Mouse (Mus musculus): ENCODE measurements at regions not wholly inside any gene's neighbourhood (a gene's known extent, or its start where the extent isn't known, plus 50 kb on each side); places are given as distances from the start of the nearest gene placed in this dataset.

GRCm38 (mm10) chr2:50826537-50826936 lies 322.4 kb downstream of the Rnd3 start:
- ATAC-seq = no peak
- 80% methylated on average over 3 of the region's 3 CpGs for whole genome bisulfite sequencing
- H3K4me3 ChIP-seq (ENCODE audit: low read length) = no peak overlapping the region
- H3K27ac ChIP-seq = no peak overlapping the region
- H3K4me2 ChIP-seq (ENCODE audit: low read depth, low read length) = no peak overlapping the region
- no peak for DNase-seq (ENCODE audit: low spot score)
- no peaks in the 10 kb centered on the region for H3K9me3 ChIP-seq (ENCODE audit: low read length)
- H3K36me3 ChIP-seq (ENCODE audit: insufficient read depth, low read length) = no peaks in the 10 kb centered on the region
- H3K27me3 ChIP-seq (ENCODE audit: insufficient read depth, low read length) = no peaks in the 10 kb centered on the region
- H3K4me1 ChIP-seq (ENCODE audit: insufficient read depth, low read length) = no peaks in the 10 kb centered on the region
- no peak for TF ChIP-seq CTCF (IDR thresholded peaks at IDR 0.05; ENCODE audit: low read depth)
- H3K9ac ChIP-seq (replicated peaks; ENCODE audit: low read length) = no peak overlapping the region

DNA sequence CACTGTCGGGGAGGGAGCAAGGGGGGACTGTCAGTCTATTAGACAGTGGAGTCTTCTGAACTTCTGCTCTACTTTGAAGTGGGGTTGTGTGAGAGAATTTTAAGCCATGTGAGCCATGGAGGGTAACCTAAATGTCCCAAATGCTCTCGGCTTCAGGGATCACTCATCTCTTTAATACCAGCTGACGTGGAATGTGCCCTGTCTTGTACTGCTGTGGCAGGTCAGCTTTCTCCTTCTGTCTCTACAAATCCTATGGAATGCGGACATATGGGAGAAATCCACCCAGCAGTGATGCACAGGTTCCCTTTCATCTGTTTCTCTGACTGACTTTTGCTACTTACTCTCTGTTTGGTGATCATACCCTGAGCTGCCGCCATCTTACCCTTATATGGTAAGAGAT lies 323.3 kb downstream of the Rnd3 start:
- H3K4me3 ChIP-seq (ENCODE audit: low read length) = no peak overlapping the region
- no peaks in the 10 kb centered on the region for H3K4me1 ChIP-seq (ENCODE audit: insufficient read depth, low read length)
- H3K9ac ChIP-seq (replicated peaks; ENCODE audit: low read length) = no peak overlapping the region
- TF ChIP-seq CTCF (IDR thresholded peaks at IDR 0.05; ENCODE audit: low read depth) = no peak
- no peaks in the 10 kb centered on the region for H3K36me3 ChIP-seq (ENCODE audit: insufficient read depth, low read length)
- H3K27me3 ChIP-seq (ENCODE audit: insufficient read depth, low read length) = no peaks in the 10 kb centered on the region
- H3K27ac ChIP-seq = no peak overlapping the region
- ATAC-seq = no peak
- H3K4me2 ChIP-seq (ENCODE audit: low read depth, low read length) = no peak overlapping the region
- no peaks in the 10 kb centered on the region for H3K9me3 ChIP-seq (ENCODE audit: low read length)
- DNase-seq (ENCODE audit: low spot score) = no peak
- 91% methylated on average over 5 of the region's 5 CpGs for whole genome bisulfite sequencing

DNA sequence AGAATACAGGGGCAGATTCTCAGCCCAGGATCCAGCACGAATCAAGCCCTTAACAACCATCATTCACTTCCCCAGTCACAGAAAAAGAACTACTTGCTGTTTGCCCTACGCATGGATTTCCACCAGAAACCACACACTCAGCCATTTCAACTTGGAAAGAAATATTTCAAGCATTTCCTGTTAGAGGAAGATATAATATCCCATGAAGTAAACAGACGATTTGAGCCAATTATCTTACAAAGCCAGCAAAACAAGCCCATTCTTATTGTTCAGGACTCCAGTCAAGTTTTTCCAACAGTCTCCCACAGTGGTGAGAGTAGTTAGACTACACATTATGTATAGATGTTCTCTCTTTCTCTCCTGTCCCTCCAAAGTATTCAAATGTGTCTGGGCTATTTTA lies 324.1 kb downstream of the Rnd3 start:
- H3K9me3 ChIP-seq (ENCODE audit: low read length) = no peaks in the 10 kb centered on the region
- H3K4me3 ChIP-seq (ENCODE audit: low read length) = no peak overlapping the region
- TF ChIP-seq CTCF (IDR thresholded peaks at IDR 0.05; ENCODE audit: low read depth) = no peak
- no peak overlapping the region for H3K4me2 ChIP-seq (ENCODE audit: low read depth, low read length)
- no peak overlapping the region for H3K9ac ChIP-seq (replicated peaks; ENCODE audit: low read length)
- H3K27ac ChIP-seq = no peak overlapping the region
- no peaks in the 10 kb centered on the region for H3K36me3 ChIP-seq (ENCODE audit: insufficient read depth, low read length)
- ATAC-seq (no peak), DNase-seq (ENCODE audit: low spot score) (no peak)
- no peaks in the 10 kb centered on the region for H3K4me1 ChIP-seq (ENCODE audit: insufficient read depth, low read length)
- WGBS = 75% methylated on average over 3 of the region's 3 CpGs
- no peaks in the 10 kb centered on the region for H3K27me3 ChIP-seq (ENCODE audit: insufficient read depth, low read length)

DNA sequence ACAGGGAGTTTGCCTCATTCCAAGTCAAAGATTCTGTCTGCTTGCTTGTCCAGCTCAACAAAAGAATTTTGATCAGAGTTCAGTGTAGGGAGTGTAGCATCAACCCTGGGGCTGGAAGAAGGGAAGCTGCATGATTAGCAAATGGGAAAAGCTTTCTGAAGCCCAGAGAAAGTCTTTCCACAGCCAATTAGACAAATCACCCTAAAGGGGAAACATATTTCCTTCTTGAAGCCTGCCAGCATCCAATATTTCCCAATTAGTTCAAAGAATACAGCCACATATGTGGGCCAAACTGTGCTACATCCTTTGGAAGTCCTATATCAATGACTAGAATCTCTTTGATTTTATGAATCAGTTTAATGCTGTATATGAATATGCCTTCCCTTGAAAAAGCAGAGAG lies 326.2 kb downstream of the Rnd3 start:
- Histone ChIP-seq H3K27me3 (ENCODE audit: insufficient read depth, low read length) (no peaks in the 10 kb centered on the region), H3K27ac (no peak overlapping the region), H3K36me3 (ENCODE audit: insufficient read depth, low read length) (no peaks in the 10 kb centered on the region), H3K4me2 (ENCODE audit: low read depth, low read length) (no peak overlapping the region), H3K4me1 (ENCODE audit: insufficient read depth, low read length) (no peaks in the 10 kb centered on the region), H3K4me3 (ENCODE audit: low read length) (no peak overlapping the region), H3K9me3 (ENCODE audit: low read length) (no peaks in the 10 kb centered on the region), H3K9ac (replicated peaks; ENCODE audit: low read length) (no peak overlapping the region)
- no peak for TF ChIP-seq CTCF (IDR thresholded peaks at IDR 0.05; ENCODE audit: low read depth)
- DNase-seq (ENCODE audit: low spot score) = no peak
- ATAC-seq = no peak

- Histone ChIP-seq H3K4me1 (ENCODE audit: insufficient read depth, low read length) (no peaks in the 10 kb centered on the region), H3K27me3 (ENCODE audit: insufficient read depth, low read length) (no peaks in the 10 kb centered on the region), H3K36me3 (ENCODE audit: insufficient read depth, low read length) (no peaks in the 10 kb centered on the region), H3K27ac (no peak overlapping the region), H3K9ac (replicated peaks; ENCODE audit: low read length) (no peak overlapping the region), H3K4me3 (ENCODE audit: low read length) (no peak overlapping the region), H3K4me2 (ENCODE audit: low read depth, low read length) (no peak overlapping the region), H3K9me3 (ENCODE audit: low read length) (no peaks in the 10 kb centered on the region)
- 86% methylated on average over 5 of the region's 5 CpGs for WGBS
- ATAC-seq (no peak), DNase-seq (ENCODE audit: low spot score) (no peak)
- TF ChIP-seq CTCF (IDR thresholded peaks at IDR 0.05; ENCODE audit: low read depth) = no peak
Measured at GRCm38 (mm10) chr2:50819305-50819665, 329.6 kb downstream of the Rnd3 start.

DNA sequence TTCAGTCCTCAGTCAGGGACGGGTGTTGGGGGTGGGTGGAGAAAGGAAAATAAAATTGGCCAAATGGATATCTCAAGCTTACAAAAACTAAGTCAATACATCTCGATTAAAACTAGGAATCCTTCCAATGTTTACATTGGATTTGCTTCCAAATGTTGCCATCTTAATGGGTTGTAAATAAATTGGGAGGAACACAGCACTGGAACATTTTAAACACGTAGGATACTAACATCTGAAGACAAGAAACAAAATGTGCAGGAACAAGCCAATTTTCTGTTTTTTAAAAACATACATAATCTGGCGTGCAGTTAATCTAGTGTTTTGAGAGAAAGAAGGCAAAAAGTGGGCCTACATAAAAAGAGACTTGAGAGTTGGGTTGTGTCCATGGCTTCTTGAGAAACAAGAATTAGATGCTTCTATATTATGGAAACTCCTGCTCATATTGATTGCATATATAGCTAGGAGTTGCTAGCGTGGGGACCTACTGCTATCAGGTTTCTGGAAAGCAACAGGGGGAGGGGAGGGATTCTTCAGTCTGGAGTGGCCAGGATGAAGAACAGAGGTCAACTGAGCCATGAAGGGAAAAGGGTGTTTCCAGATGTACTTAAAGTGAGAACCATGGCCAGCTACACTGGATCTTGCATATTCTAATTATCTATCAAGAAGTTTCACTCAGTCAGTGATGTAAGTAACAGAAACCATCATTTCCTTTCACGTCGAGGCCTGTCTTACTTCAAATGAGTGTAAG lies 330.2 kb downstream of the Rnd3 start:
- TF ChIP-seq CTCF (IDR thresholded peaks at IDR 0.05; ENCODE audit: low read depth) = no peak

GRCm38 (mm10) chr2:50816364-50816763 lies 332.5 kb downstream of the Rnd3 start:
- ATAC-seq (no peak), DNase-seq (ENCODE audit: low spot score) (no peak)
- no peak overlapping the region for H3K4me3 ChIP-seq (ENCODE audit: low read length)
- H3K36me3 ChIP-seq (ENCODE audit: insufficient read depth, low read length) = no peaks in the 10 kb centered on the region
- no peak for TF ChIP-seq CTCF (IDR thresholded peaks at IDR 0.05; ENCODE audit: low read depth)
- H3K9ac ChIP-seq (replicated peaks; ENCODE audit: low read length) = no peak overlapping the region
- H3K9me3 ChIP-seq (ENCODE audit: low read length) = no peaks in the 10 kb centered on the region
- WGBS = 66% methylated on average over 5 of the region's 5 CpGs
- H3K27me3 ChIP-seq (ENCODE audit: insufficient read depth, low read length) = no peaks in the 10 kb centered on the region
- no peak overlapping the region for H3K4me2 ChIP-seq (ENCODE audit: low read depth, low read length)
- H3K4me1 ChIP-seq (ENCODE audit: insufficient read depth, low read length) = 0 out of 2 replicates have a peak, but pooled peaks cover 6% of the 10 kb centered on the region
- H3K27ac ChIP-seq = no peak overlapping the region

More for the DNA sequence above, 330.2 kb downstream of the Rnd3 start:
- Histone ChIP-seq H3K9me3 (ENCODE audit: low read length) (no peaks in the 10 kb centered on the region), H3K27me3 (ENCODE audit: insufficient read depth, low read length) (no peaks in the 10 kb centered on the region), H3K9ac (replicated peaks; ENCODE audit: low read length) (no peak overlapping the region), H3K4me1 (ENCODE audit: insufficient read depth, low read length) (no peaks in the 10 kb centered on the region), H3K4me2 (ENCODE audit: low read depth, low read length) (no peak overlapping the region), H3K4me3 (ENCODE audit: low read length) (no peak overlapping the region), H3K36me3 (ENCODE audit: insufficient read depth, low read length) (no peaks in the 10 kb centered on the region), H3K27ac (no peak overlapping the region)
- ATAC-seq (no peak), DNase-seq (ENCODE audit: low spot score) (no peak)
- WGBS = 86% methylated on average over 7 of the region's 7 CpGs
